Mouse (Mus musculus): ENCODE measurements around the gene Brd3. TPM values are rescaled to one million over a fixed set of nuclear protein-coding genes. Genes with fewer than 3 reads are reported as not detected.

The Brd3 gene
- polyA plus RNA-seq, 1 experiment from 2014 or later, result 116 TPM

- Histone ChIP-seq H3K4me2 (no peak overlapping the region), H3K9me3 (replicated peaks; ENCODE audit: control insufficient read depth, low read length) (no peaks in the 10 kb centered on the region), H3K4me3 (ENCODE audit: low read depth, low read length) (no peak overlapping the region), H3K36me3 (ENCODE audit: control insufficient read depth, insufficient read depth, low read length) (peaks cover 63% of the 10 kb centered on the region), H3K27me3 (ENCODE audit: control insufficient read depth, insufficient read depth, low read length) (no peaks in the 10 kb centered on the region), H3K9ac (ENCODE audit: low read depth, low read length) (no peak overlapping the region), H3K27ac (ENCODE audit: low read depth, low read length) (no peak overlapping the region), H3K4me1 (ENCODE audit: control insufficient read depth, insufficient read depth, low read length) (no peaks in the 10 kb centered on the region)
- 86% methylated on average over 7 of the region's 7 CpGs for WGBS (ENCODE audit: insufficient replicate concordance)
- no peak for ATAC-seq (replicated peaks; ENCODE audit: insufficient number of reproducible peaks, low FRiP score, low TSS enrichment)
Observed at GRCm38 (mm10) chr2:27459735-27460134, 47.7 kb downstream of the Brd3 start.

- H3K4me3 ChIP-seq (ENCODE audit: low read depth, low read length), result no peak overlapping the region
- no peak overlapping the region for H3K4me2 ChIP-seq
- H3K9ac ChIP-seq (ENCODE audit: low read depth, low read length), result no peak overlapping the region
- 81% methylated on average over 14 of the region's 14 CpGs for WGBS (ENCODE audit: insufficient replicate concordance)
- H3K27ac ChIP-seq (ENCODE audit: low read depth, low read length), result no peak overlapping the region
- H3K9me3 ChIP-seq (replicated peaks; ENCODE audit: control insufficient read depth, low read length), result no peaks in the 10 kb centered on the region
- ATAC-seq (replicated peaks; ENCODE audit: insufficient number of reproducible peaks, low FRiP score, low TSS enrichment), result no peak
- no peaks in the 10 kb centered on the region for H3K27me3 ChIP-seq (ENCODE audit: control insufficient read depth, insufficient read depth, low read length)
- H3K36me3 ChIP-seq (ENCODE audit: control insufficient read depth, insufficient read depth, low read length), result peaks cover 62% of the 10 kb centered on the region
- no peaks in the 10 kb centered on the region for H3K4me1 ChIP-seq (ENCODE audit: control insufficient read depth, insufficient read depth, low read length)
Observed at GRCm38 (mm10) chr2:27450226-27450625, 57.2 kb downstream of the Brd3 start.

- H3K27me3 ChIP-seq (ENCODE audit: control insufficient read depth, insufficient read depth, low read length), result no peaks in the 10 kb centered on the region
- no peak overlapping the region for H3K4me3 ChIP-seq (ENCODE audit: low read depth, low read length)
- H3K4me1 ChIP-seq (ENCODE audit: control insufficient read depth, insufficient read depth, low read length), result peaks cover 7% of the 10 kb centered on the region; the same call in 1 of the 2 replicates
- 89% methylated on average over 5 of the region's 5 CpGs for WGBS (ENCODE audit: insufficient replicate concordance)
- H3K36me3 ChIP-seq (ENCODE audit: control insufficient read depth, insufficient read depth, low read length), result peaks cover 44% of the 10 kb centered on the region
- no peak overlapping the region for H3K27ac ChIP-seq (ENCODE audit: low read depth, low read length)
- no peaks in the 10 kb centered on the region for H3K9me3 ChIP-seq (replicated peaks; ENCODE audit: control insufficient read depth, low read length)
- H3K9ac ChIP-seq (ENCODE audit: low read depth, low read length), result no peak overlapping the region
- no peak overlapping the region for H3K4me2 ChIP-seq
- no peak for ATAC-seq (replicated peaks; ENCODE audit: insufficient number of reproducible peaks, low FRiP score, low TSS enrichment)
Observed at GRCm38 (mm10) chr2:27447782-27448181, 59.7 kb downstream of the Brd3 start.

DNA sequence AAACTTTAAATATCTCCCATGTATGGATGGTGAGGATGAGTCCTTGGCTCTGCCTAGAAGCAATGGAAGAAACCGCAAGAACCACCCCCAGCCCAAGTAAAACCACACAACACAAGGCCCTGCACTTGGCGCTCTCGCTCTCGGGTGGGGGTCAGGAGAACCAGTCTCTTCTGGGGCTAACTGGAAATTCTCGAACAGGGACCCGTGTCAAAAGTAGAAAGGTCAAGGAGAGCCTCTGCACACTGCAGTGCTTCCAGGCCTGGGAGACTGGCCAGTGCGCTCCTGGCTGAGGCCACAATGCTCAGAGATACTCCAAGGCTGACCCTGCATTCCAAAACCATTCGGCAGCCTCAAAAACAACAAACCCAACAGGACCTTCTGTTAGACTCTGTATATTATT is 60.6 kb downstream of the Brd3 start:
- Histone ChIP-seq H3K9ac (ENCODE audit: low read depth, low read length) (no peak overlapping the region), H3K4me3 (ENCODE audit: low read depth, low read length) (no peak overlapping the region), H3K4me2 (no peak overlapping the region), H3K27me3 (ENCODE audit: control insufficient read depth, insufficient read depth, low read length) (no peaks in the 10 kb centered on the region), H3K9me3 (replicated peaks; ENCODE audit: control insufficient read depth, low read length) (no peaks in the 10 kb centered on the region), H3K4me1 (ENCODE audit: control insufficient read depth, insufficient read depth, low read length) (peaks cover 8% of the 10 kb centered on the region; the same call in 1 of the 2 replicates), H3K36me3 (ENCODE audit: control insufficient read depth, insufficient read depth, low read length) (peaks cover 43% of the 10 kb centered on the region), H3K27ac (ENCODE audit: low read depth, low read length) (no peak overlapping the region)
- 92% methylated on average over 8 of the region's 8 CpGs for WGBS (ENCODE audit: insufficient replicate concordance)
- no peak for ATAC-seq (replicated peaks; ENCODE audit: insufficient number of reproducible peaks, low FRiP score, low TSS enrichment)

GRCm38 (mm10) chr2:27445910-27446309 is 61.6 kb downstream of the Brd3 start:
- Histone ChIP-seq H3K27me3 (ENCODE audit: control insufficient read depth, insufficient read depth, low read length) (no peaks in the 10 kb centered on the region), H3K36me3 (ENCODE audit: control insufficient read depth, insufficient read depth, low read length) (peaks cover 36% of the 10 kb centered on the region), H3K4me3 (ENCODE audit: low read depth, low read length) (no peak overlapping the region), H3K4me1 (ENCODE audit: control insufficient read depth, insufficient read depth, low read length) (peaks cover 8% of the 10 kb centered on the region; the same call in 1 of the 2 replicates), H3K27ac (ENCODE audit: low read depth, low read length) (no peak overlapping the region), H3K9ac (ENCODE audit: low read depth, low read length) (no peak overlapping the region), H3K9me3 (replicated peaks; ENCODE audit: control insufficient read depth, low read length) (no peaks in the 10 kb centered on the region), H3K4me2 (no peak overlapping the region)
- no peak for ATAC-seq (replicated peaks; ENCODE audit: insufficient number of reproducible peaks, low FRiP score, low TSS enrichment)
- WGBS (ENCODE audit: insufficient replicate concordance), result 93% methylated on average over 3 of the region's 3 CpGs

- Histone ChIP-seq H3K36me3 (ENCODE audit: control insufficient read depth, insufficient read depth, low read length) (peaks cover 16% of the 10 kb centered on the region), H3K4me2 (no peak overlapping the region), H3K27ac (ENCODE audit: low read depth, low read length) (no peak overlapping the region), H3K4me1 (ENCODE audit: control insufficient read depth, insufficient read depth, low read length) (peaks cover 8% of the 10 kb centered on the region; the same call in 1 of the 2 replicates), H3K27me3 (ENCODE audit: control insufficient read depth, insufficient read depth, low read length) (no peaks in the 10 kb centered on the region), H3K4me3 (ENCODE audit: low read depth, low read length) (no peak overlapping the region), H3K9ac (ENCODE audit: low read depth, low read length) (no peak overlapping the region), H3K9me3 (replicated peaks; ENCODE audit: control insufficient read depth, low read length) (no peaks in the 10 kb centered on the region)
- ATAC-seq (replicated peaks; ENCODE audit: insufficient number of reproducible peaks, low FRiP score, low TSS enrichment), result no peak
- WGBS (ENCODE audit: insufficient replicate concordance), result 75% methylated on average over 5 of the region's 5 CpGs
Observed at GRCm38 (mm10) chr2:27443450-27443708, 64.1 kb downstream of the Brd3 start.

DNA sequence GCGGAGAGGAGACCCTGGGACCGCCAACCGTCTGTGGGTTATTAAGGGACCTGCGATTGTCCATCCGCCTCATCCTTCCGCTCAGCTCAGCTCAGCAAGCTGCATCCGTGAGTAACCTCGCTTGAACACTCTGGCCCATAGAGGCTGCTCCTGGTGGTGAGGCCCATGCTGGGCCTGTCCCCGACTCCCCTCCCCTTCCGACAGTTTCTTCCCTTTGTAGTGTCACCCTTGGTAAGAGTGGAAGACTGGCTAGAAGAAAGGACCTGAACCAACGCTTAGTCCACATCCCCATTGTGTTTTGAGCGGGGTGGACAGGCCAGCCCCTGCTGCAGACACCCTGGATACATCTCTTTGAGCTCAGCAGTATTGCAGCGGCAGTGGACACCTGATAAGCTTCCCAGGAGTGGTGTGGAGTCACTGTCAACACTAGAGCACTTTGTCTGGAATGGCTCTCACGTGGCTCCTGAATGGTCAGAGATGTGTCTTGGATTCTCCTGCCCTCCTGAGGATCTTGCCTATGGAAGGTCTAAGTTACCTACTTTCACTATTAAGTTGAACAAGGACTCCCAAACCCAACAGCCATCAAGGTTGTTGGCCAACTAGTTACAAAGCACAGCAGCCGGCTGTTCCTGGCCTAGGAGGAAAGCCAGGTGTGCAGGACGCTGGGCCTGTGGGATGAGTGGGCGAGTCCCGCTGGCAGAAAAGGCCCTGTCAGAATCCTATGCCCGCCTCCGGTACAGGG is 64.6 kb downstream of the Brd3 start:
- peak; percentile 20 for ATAC-seq (replicated peaks; ENCODE audit: insufficient number of reproducible peaks, low FRiP score, low TSS enrichment)

GRCm38 (mm10) chr2:27441767-27442707 is 65.4 kb downstream of the Brd3 start, which contains the start of gene Brd3os:
Gene Brd3os, plus strand, starts transcription at chr2:27442324.
- Histone ChIP-seq H3K9me3 (replicated peaks; ENCODE audit: control insufficient read depth, low read length) (no peaks in the 10 kb centered on the region), H3K4me1 (ENCODE audit: control insufficient read depth, insufficient read depth, low read length) (peaks cover 11% of the 10 kb centered on the region), H3K27ac (ENCODE audit: low read depth, low read length) (peak within 1 kb of the TSS; percentile 57; the same call in 1 of the 2 replicates), H3K4me3 (ENCODE audit: low read depth, low read length) (peak within 1 kb of the TSS; percentile 56), H3K27me3 (ENCODE audit: control insufficient read depth, insufficient read depth, low read length) (no peaks in the 10 kb centered on the region), H3K9ac (ENCODE audit: low read depth, low read length) (peak within 1 kb of the TSS; percentile 58), H3K4me2 (peak within 1 kb of the TSS; percentile 69), H3K36me3 (ENCODE audit: control insufficient read depth, insufficient read depth, low read length) (0 out of 2 replicates have a peak, but pooled peaks cover 3% of the 10 kb centered on the region)
- WGBS (ENCODE audit: insufficient replicate concordance), result 2% methylated on average over 36 of the region's 36 CpGs
- ATAC-seq (replicated peaks; ENCODE audit: insufficient number of reproducible peaks, low FRiP score, low TSS enrichment), result peak; percentile 82

More for the DNA sequence above, 64.6 kb downstream of the Brd3 start:
- Histone ChIP-seq H3K9ac (ENCODE audit: low read depth, low read length) (peak overlapping the region; percentile 18), H3K4me2 (peak overlapping the region; percentile 69), H3K4me1 (ENCODE audit: control insufficient read depth, insufficient read depth, low read length) (peaks cover 8% of the 10 kb centered on the region; the same call in 1 of the 2 replicates), H3K27ac (ENCODE audit: low read depth, low read length) (no peak overlapping the region), H3K36me3 (ENCODE audit: control insufficient read depth, insufficient read depth, low read length) (peaks cover 11% of the 10 kb centered on the region), H3K9me3 (replicated peaks; ENCODE audit: control insufficient read depth, low read length) (no peaks in the 10 kb centered on the region), H3K27me3 (ENCODE audit: control insufficient read depth, insufficient read depth, low read length) (no peaks in the 10 kb centered on the region), H3K4me3 (ENCODE audit: low read depth, low read length) (peak overlapping the region; percentile 56)
- WGBS (ENCODE audit: insufficient replicate concordance), result 25% methylated on average over 20 of the region's 20 CpGs
